Mouse (Mus musculus) forebrain, embryonic 12.5 days (tissue): ENCODE measurements at regions not wholly inside any gene's neighbourhood (a gene's known extent, or its start where the extent isn't known, plus 50 kb on each side); places are given as distances from the start of the nearest gene placed in this dataset.

ENCODE experiments used
- ATAC-seq: fragments of 200-750 bp; cut with Nextera tagmentation; 2 replicates; pipeline ENCODE4 v1.8.0; 2017; ENCODE audit warnings: moderate TSS enrichment; ENCODE audit not compliant: low FRiP score
- H3K27ac ChIP-seq: fragments of 300-500 bp; sonication (generic); 2 replicates; pipeline ENCODE4 v1.5.1; 2016; ENCODE audit warnings: mild to moderate bottlenecking
- H3K27me3 ChIP-seq: fragments of 300-500 bp; sonication (generic); 2 replicates; pipeline ENCODE4 v1.6.1; 2016; ENCODE audit warnings: mild to moderate bottlenecking
- H3K36me3 ChIP-seq: fragments of 300-500 bp; sonication (generic); replicated peaks from 2 replicates; pipeline ENCODE4 v1.6.1; 2016; ENCODE audit warnings: mild to moderate bottlenecking
- H3K4me1 ChIP-seq: fragments of 300-500 bp; sonication (generic); 2 replicates; pipeline ENCODE4 v1.6.1; 2016
- H3K4me2 ChIP-seq: fragments of 300-500 bp; sonication (generic); 2 replicates; pipeline ENCODE4 v1.6.1; 2016; ENCODE audit warnings: mild to moderate bottlenecking, moderate library complexity
- H3K4me3 ChIP-seq: fragments of 300-500 bp; sonication (generic); replicated peaks from 2 replicates; pipeline ENCODE4 v1.5.1; 2016; ENCODE audit warnings: mild to moderate bottlenecking
- H3K9ac ChIP-seq: fragments of 300-500 bp; sonication (generic); 2 replicates; pipeline ENCODE4 v1.6.1; 2016; ENCODE audit warnings: mild to moderate bottlenecking
- H3K9me3 ChIP-seq: fragments of 300-500 bp; sonication (generic); 2 replicates; pipeline ENCODE4 v1.6.1; 2016
- WGBS: fragments of 180-500 bp; shearing (Covaris S2); methylation state at CpG from one replicate; pipeline ENCODE4 v1.1.7; 2016; 5-methylcytosine and 5-hydroxymethylcytosine counted together

DNA sequence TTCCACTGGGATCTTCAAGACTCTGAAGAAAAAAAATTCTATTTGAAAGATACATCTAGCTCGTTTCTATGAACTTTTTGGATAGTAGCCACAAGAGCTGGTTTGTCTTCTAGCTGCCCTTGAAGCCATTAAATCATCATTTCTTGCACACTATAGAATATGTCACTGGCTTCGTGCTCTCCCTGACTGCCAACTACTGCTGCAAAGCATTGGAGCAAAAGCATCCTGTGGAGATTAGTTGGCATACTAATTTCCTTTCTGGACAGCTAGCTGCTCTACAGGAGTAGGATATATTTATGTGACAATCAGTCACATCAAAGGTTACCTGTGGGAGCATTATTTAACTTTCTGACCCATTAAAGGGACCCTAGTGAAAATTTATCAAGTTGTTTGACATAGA lies 243.1 kb downstream of the Pdgfc start:
- no peak for ATAC-seq
- 72% methylated on average over 2 of the region's 2 CpGs for WGBS

DNA sequence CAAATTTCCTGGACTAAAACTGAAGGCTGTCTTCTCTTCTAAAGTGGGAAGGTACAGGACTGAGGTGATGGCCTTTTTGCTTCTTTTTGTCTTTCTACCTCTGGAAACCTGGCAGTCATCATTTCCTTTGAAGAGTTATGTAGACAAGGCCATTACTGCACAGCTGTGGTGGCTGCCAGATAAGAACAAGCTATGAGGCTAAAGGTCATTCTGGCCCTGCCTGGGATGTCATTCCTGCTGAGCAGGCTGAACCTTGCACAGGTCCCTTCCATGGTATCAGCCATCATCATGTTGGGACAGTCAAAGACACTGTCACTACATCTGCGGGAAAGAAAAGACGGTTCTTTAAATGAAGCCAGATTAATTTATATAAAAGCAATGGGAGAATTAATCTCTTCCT lies 253.5 kb downstream of the Pdgfc start:
- H3K27me3 ChIP-seq, result no peaks in the 10 kb centered on the region
- H3K36me3 ChIP-seq, result no peaks in the 10 kb centered on the region
- no peak overlapping the region for H3K4me3 ChIP-seq
- no peak overlapping the region for H3K4me2 ChIP-seq
- no peaks in the 10 kb centered on the region for H3K4me1 ChIP-seq
- no peak overlapping the region for H3K27ac ChIP-seq
- no peak overlapping the region for H3K9ac ChIP-seq
- WGBS, result 95% methylated on average over 2 of the region's 2 CpGs
- ATAC-seq, result no peak
- no peaks in the 10 kb centered on the region for H3K9me3 ChIP-seq

More for the DNA sequence above, 243.1 kb downstream of the Pdgfc start:
- Histone ChIP-seq H3K4me3 (no peak overlapping the region), H3K9ac (no peak overlapping the region), H3K9me3 (no peaks in the 10 kb centered on the region), H3K4me2 (no peak overlapping the region), H3K4me1 (no peaks in the 10 kb centered on the region), H3K27ac (no peak overlapping the region), H3K36me3 (no peaks in the 10 kb centered on the region), H3K27me3 (no peaks in the 10 kb centered on the region)

DNA sequence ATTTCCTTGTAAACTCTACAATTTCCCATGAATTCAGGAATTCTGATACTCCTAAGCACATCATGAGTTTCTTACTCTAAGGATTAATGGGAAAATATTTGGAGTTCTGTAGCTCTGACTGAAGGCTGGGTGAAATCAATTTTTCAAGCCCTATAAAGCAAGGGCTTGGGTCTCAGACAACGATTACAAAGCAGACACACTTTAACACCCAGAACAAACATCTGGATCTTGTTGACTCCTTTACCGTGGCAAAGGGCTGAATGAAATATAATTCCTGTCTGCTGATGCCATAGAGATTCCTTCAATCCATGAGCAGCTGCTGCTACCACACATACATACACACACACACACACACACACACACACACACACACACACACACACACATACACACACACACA lies 256.2 kb downstream of the Pdgfc start:
- WGBS, result 73% methylated on average over 2 of the region's 2 CpGs
- ATAC-seq, result no peak
- no peaks in the 10 kb centered on the region for H3K4me1 ChIP-seq

DNA sequence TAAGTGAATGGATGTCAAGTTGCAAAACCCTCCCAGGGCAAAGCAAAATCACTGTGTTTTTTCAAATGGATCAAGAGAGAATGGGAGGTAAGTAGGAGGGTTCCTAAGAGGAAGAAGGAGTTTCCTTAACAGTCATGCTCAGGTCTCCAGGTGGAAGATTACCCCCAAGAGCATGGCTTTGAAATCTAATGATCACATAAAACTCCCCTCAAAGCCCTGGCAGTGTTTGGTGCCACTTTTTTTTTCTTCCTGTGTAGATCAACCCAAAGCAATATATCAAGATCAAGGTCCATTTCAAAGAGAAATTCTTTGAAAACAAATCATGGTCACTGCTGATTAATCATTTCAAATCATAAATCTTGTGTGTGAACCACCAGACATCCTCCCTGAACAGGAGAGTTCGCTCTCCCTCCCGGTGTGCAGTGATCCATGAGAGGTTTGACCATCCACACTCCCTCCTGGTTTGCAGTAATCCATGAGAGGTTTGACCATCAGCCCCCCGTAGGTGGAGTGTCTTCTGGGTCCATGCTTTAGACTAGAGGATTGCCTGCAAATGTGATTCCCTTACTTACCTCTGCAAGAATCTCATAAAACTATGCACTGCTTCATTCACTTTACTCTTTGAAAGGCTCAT lies 257.1 kb downstream of the Pdgfc start:
- Histone ChIP-seq H3K4me1 (no peaks in the 10 kb centered on the region), H3K27ac (no peak overlapping the region), H3K4me3 (no peak overlapping the region), H3K4me2 (no peak overlapping the region), H3K27me3 (no peaks in the 10 kb centered on the region), H3K9me3 (no peaks in the 10 kb centered on the region), H3K9ac (no peak overlapping the region), H3K36me3 (no peaks in the 10 kb centered on the region)
- 84% methylated on average over 3 of the region's 3 CpGs for WGBS
- no peak for ATAC-seq

More for the DNA sequence above, 256.2 kb downstream of the Pdgfc start:
- H3K4me2 ChIP-seq, result no peak overlapping the region
- H3K27ac ChIP-seq, result no peak overlapping the region
- no peaks in the 10 kb centered on the region for H3K27me3 ChIP-seq
- H3K36me3 ChIP-seq, result no peaks in the 10 kb centered on the region
- H3K9ac ChIP-seq, result no peak overlapping the region
- no peaks in the 10 kb centered on the region for H3K9me3 ChIP-seq
- no peak overlapping the region for H3K4me3 ChIP-seq

DNA sequence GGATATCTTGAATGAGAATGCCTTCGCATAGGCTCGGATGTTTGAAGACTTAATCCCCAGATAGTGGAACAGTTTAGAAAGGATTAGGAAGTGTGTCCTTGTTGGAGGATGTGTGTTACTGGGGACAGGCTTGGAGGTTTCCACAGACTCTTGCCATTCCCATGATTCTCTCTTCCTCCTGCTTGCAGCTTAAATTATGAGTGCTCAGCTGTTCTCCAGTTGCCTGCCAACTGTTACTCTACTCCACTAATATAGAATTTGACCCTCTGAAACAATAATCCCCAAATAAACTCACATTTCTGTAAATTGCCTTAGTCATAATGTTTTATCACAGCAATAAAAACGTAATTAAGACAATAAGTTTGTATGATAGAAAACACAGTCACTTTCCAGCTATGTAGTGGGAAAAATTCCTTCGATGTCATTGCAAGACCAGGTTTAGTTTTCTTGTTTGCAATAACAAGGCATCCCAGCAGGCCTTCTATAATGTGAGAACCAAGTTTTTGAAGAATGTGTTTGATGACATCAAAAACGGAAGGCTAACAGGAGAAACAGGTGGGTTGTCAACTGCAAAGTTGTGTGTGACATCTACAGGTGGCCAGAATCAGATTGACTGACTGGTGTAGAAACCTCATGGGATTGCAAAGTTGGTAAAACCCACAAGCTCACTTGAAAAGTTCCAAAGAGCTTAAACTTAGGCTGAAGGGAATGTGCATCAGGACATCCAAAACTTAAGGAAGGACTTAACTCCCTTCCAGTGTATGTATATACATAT lies 268.0 kb downstream of the Pdgfc start:
- ATAC-seq, result no peak
- 87% methylated on average over 5 of the region's 5 CpGs for WGBS

DNA sequence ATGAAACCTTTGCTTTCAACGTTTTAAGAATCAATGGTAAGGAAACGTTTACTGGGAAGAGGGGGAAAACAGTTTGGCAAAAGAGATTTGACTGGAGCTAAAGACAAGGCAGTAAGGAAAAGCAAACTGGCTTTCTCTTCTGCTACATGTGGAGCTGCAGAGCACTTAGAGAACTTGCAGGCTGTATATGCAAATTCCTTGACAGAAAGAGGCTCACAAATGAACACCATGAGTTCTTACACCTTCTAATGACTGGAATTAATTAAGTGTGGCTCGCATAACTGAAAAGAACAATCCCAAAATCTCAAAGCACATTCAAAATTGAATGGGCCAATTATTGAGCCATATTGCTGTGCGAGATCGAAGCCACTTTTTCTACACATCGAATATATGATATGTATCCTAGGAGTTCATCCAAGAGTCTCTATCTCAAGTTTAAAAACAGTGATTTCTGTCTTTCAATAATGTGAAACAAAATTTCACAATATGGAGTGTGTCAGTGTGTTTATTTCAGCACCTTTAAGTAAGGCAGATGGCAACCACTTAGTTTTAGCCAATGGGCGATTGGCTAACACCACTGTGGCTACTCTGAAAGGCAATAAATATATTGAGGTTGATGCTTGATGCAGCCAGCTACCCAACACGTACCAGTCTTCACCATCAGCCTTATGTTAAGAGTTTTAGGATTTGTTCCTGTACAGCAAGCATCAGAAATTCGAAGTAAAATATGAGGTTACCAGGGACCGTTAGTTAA lies 269.4 kb downstream of the Pdgfc start:
- Histone ChIP-seq H3K9ac (no peak overlapping the region), H3K4me2 (no peak overlapping the region), H3K27ac (no peak overlapping the region), H3K27me3 (no peaks in the 10 kb centered on the region), H3K4me1 (no peaks in the 10 kb centered on the region), H3K9me3 (no peaks in the 10 kb centered on the region), H3K4me3 (no peak overlapping the region), H3K36me3 (no peaks in the 10 kb centered on the region)
- 66% methylated on average over 10 of the region's 10 CpGs for WGBS
- no peak for ATAC-seq

More for the DNA sequence above, 268.0 kb downstream of the Pdgfc start:
- H3K27ac ChIP-seq, result no peak overlapping the region
- H3K27me3 ChIP-seq, result no peaks in the 10 kb centered on the region
- no peak overlapping the region for H3K9ac ChIP-seq
- H3K9me3 ChIP-seq, result no peaks in the 10 kb centered on the region
- no peaks in the 10 kb centered on the region for H3K36me3 ChIP-seq
- H3K4me1 ChIP-seq, result no peaks in the 10 kb centered on the region
- H3K4me3 ChIP-seq, result no peak overlapping the region
- H3K4me2 ChIP-seq, result no peak overlapping the region

DNA sequence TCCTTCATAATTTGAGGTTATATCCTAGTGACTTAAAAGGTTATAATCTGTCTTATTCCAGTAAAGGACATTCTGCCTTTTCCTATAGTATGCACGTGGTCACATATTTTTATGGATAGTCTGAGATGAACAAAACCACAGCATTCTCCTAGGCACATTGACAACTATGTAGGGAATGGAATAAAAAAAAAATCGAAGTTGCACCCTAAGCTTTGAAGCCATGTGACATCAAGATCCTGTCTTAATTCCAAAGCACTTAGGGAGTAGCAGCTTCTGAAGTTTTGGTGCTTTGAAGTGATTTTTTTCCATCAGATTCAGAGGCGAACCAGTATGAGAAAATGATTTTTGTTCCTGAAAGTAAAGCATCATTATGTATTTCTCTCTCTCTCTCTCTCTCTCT lies 290.6 kb downstream of the Pdgfc start:
- no peaks in the 10 kb centered on the region for H3K27me3 ChIP-seq
- H3K9ac ChIP-seq, result no peak overlapping the region
- no peak for ATAC-seq
- no peaks in the 10 kb centered on the region for H3K4me1 ChIP-seq
- WGBS, result 70% methylated on average over 3 of the region's 3 CpGs
- no peak overlapping the region for H3K4me2 ChIP-seq
- no peak overlapping the region for H3K4me3 ChIP-seq
- no peaks in the 10 kb centered on the region for H3K36me3 ChIP-seq
- H3K9me3 ChIP-seq, result no peaks in the 10 kb centered on the region
- H3K27ac ChIP-seq, result no peak overlapping the region

DNA sequence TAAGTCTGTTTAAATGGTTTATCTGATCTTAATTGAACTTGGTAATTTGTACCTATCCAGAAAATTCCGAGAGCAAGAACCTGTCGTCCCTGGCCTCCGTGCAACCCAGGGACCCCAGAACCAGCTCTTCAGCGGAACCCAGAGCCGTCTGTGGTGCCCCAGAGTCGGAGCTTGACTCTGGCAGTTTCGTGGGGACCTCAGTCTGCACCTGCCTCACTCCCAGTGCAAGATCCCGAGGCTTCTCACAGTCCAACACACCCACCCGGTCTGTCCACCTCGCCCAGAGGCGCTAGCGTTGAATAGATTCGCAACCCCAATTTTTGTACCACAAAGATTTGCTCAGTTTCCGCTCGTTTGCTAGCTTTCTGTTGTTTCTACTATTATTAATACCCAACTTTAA lies 315.5 kb downstream of the Pdgfc start:
- Histone ChIP-seq H3K4me3 (no peak overlapping the region), H3K4me1 (no peaks in the 10 kb centered on the region), H3K27me3 (no peaks in the 10 kb centered on the region), H3K4me2 (no peak overlapping the region), H3K36me3 (no peaks in the 10 kb centered on the region), H3K9me3 (no peaks in the 10 kb centered on the region), H3K9ac (no peak overlapping the region), H3K27ac (no peak overlapping the region)
- ATAC-seq, result no peak
- 90% methylated on average over 15 of the region's 15 CpGs for WGBS

DNA sequence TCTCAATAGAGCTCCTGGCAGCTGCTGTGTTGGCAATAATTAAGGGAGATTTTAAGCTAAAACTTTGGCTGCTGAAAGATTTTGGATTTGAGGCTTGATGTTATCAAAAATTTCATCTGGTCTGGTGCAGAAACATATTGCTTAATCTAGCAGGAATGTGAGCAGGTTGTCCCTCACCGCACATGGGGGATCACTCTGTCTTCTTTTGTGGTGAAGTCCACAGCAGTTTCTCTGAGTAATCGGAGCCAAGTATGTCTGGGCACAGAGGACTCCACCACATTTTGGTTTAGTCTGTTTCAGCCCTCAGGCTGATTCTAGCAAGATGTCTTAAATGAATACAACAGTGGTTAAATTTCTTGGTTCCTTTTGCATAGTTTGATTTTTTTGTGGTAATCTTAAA lies 331.7 kb downstream of the Pdgfc start:
- Histone ChIP-seq H3K4me2 (no peak overlapping the region), H3K4me3 (no peak overlapping the region), H3K27me3 (no peaks in the 10 kb centered on the region), H3K4me1 (no peaks in the 10 kb centered on the region), H3K27ac (no peak overlapping the region), H3K36me3 (no peaks in the 10 kb centered on the region), H3K9ac (no peak overlapping the region), H3K9me3 (no peaks in the 10 kb centered on the region)
- ATAC-seq, result no peak
- 85% methylated on average over 2 of the region's 2 CpGs for WGBS

DNA sequence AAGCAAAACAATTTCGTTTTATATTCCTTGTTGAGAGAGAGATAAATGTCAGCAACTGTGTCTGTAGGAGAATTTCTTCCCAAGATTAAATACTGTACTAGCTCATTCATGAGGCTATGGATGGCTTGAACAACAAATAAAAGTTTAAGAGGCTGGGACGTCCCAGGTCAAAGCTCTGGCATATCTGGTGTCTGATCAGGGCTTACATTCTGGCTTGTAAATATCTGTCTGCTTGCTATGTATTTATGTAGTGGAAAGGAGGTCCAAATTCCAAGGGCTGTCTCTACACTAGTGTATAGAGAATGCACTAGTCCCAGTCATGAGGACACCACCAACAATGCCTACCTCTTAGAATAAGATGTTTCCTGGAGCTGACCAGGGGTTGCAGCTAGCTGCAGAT lies 332.4 kb downstream of the Pdgfc start:
- Histone ChIP-seq H3K4me2 (no peak overlapping the region), H3K4me3 (no peak overlapping the region), H3K27me3 (no peaks in the 10 kb centered on the region), H3K36me3 (no peaks in the 10 kb centered on the region), H3K9ac (no peak overlapping the region), H3K27ac (no peak overlapping the region), H3K4me1 (no peaks in the 10 kb centered on the region), H3K9me3 (no peaks in the 10 kb centered on the region)
- ATAC-seq, result no peak
- 80% methylated on average over 2 of the region's 2 CpGs for WGBS

DNA sequence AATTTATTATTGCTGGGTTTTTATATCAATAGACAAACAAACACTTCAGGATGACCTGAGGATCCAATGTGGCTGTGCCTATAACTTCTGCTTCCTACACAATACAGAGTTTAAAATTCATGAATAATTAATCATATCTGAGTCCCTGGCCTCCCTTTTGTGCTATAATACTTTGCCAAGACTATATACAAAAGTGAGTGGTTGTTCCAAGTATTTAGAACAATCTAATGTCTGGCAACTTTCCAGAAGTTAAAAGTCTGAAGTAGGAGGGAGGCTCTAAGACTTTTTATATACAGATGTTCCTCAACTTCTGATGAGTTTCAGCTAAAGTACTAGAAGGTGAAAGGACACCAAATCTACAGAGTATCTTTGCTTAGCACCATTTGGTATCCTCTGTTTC lies 333.5 kb downstream of the Pdgfc start:
- H3K36me3 ChIP-seq, result no peaks in the 10 kb centered on the region
- H3K9me3 ChIP-seq, result no peaks in the 10 kb centered on the region
- no peak overlapping the region for H3K27ac ChIP-seq
- H3K4me3 ChIP-seq, result no peak overlapping the region
- H3K27me3 ChIP-seq, result no peaks in the 10 kb centered on the region
- no peak for ATAC-seq
- H3K4me1 ChIP-seq, result no peaks in the 10 kb centered on the region
- H3K4me2 ChIP-seq, result no peak overlapping the region
- no peak overlapping the region for H3K9ac ChIP-seq

DNA sequence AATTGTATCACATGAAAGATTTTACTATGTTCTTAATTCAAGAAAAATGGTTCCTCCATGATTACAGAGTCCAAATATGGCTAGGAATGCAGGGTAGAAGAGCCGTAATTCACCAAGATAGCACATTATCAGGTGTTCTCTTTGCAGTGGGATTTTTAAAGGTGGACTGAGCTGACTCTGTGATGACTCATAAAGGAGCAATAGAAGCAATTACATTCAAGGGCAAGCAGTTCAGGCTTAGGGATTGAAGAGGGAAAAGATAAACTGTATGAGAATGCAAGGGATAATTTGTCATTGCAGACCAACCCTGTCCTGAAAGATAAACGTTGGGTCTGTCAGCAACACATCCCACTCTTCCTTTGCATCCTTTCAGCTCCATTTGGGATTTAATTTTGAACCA lies 339.8 kb downstream of the Pdgfc start:
- 82% methylated on average over 2 of the region's 2 CpGs for WGBS
- H3K9me3 ChIP-seq, result no peaks in the 10 kb centered on the region
- no peaks in the 10 kb centered on the region for H3K27me3 ChIP-seq
- no peak for ATAC-seq
- no peaks in the 10 kb centered on the region for H3K36me3 ChIP-seq
- no peak overlapping the region for H3K4me3 ChIP-seq
- no peaks in the 10 kb centered on the region for H3K4me1 ChIP-seq
- no peak overlapping the region for H3K4me2 ChIP-seq
- H3K9ac ChIP-seq, result no peak overlapping the region
- H3K27ac ChIP-seq, result no peak overlapping the region
